Mouse (Mus musculus) layer of hippocampus, adult 11-12 months (tissue): Measurements from ENCODE around the gene Scel.

ENCODE experiments used
- DNase-seq: peaks from one replicate; pipeline ENCODE4 v3.0.0; 2022; ENCODE audit warnings: low spot score

Gene Scel

GRCm38 (mm10) chr14:103571598-103572320 is 58.6 kb downstream of the Scel start:
- peak; percentile 61 for DNase-seq

- no peak for DNase-seq
Observed at GRCm38 (mm10) chr14:103575854-103576253, 62.7 kb downstream of the Scel start.

- no peak for DNase-seq
Observed at GRCm38 (mm10) chr14:103577011-103577410, 63.9 kb downstream of the Scel start.

GRCm38 (mm10) chr14:103586662-103587061 is 73.5 kb downstream of the Scel start:
- no peak for DNase-seq

GRCm38 (mm10) chr14:103587208-103587900 is 74.2 kb downstream of the Scel start:
- no peak for DNase-seq

GRCm38 (mm10) chr14:103589819-103590218 is 76.7 kb downstream of the Scel start:
- no peak for DNase-seq

GRCm38 (mm10) chr14:103595870-103596269 is 82.7 kb downstream of the Scel start:
- no peak for DNase-seq

- DNase-seq, result no peak
Observed at GRCm38 (mm10) chr14:103608063-103608462, 94.9 kb downstream of the Scel start.

GRCm38 (mm10) chr14:103613573-103614271 is 100.6 kb downstream of the Scel start:
- DNase-seq, result no peak

- no peak for DNase-seq
Observed at GRCm38 (mm10) chr14:103614272-103614587, 101.1 kb downstream of the Scel start.

- no peak for DNase-seq
Observed at GRCm38 (mm10) chr14:103619756-103620155, 106.6 kb downstream of the Scel start.

- DNase-seq, result no peak
Observed at GRCm38 (mm10) chr14:103621207-103621606, 108.1 kb downstream of the Scel start.

GRCm38 (mm10) chr14:103626100-103626499 is 113.0 kb downstream of the Scel start:
- DNase-seq, result no peak

GRCm38 (mm10) chr14:103629639-103630364 is 116.7 kb downstream of the Scel start:
- DNase-seq, result no peak

- peak; percentile 34 for DNase-seq
Observed at GRCm38 (mm10) chr14:103630545-103630944, 117.4 kb downstream of the Scel start.

GRCm38 (mm10) chr14:103643933-103644332 is 130.8 kb downstream of the Scel start:
- DNase-seq, result no peak

- DNase-seq, result no peak
Observed at GRCm38 (mm10) chr14:103647981-103648380, 134.8 kb downstream of the Scel start.

- no peak for DNase-seq
Observed at GRCm38 (mm10) chr14:103648623-103649255, 135.6 kb downstream of the Scel start.

- DNase-seq, result no peak
Observed at GRCm38 (mm10) chr14:103649302-103649701, 136.2 kb downstream of the Scel start.

- DNase-seq, result peak; percentile 91
Observed at GRCm38 (mm10) chr14:103649896-103650334, 136.8 kb downstream of the Scel start, which contains the start of gene Slain1. Gene Slain1, plus strand, starts transcription at chr14:103650228.

GRCm38 (mm10) chr14:103650413-103651101 is 137.4 kb downstream of the Scel start:
- peak; percentile 66 for DNase-seq
